Mouse (Mus musculus) liver, embryonic 14.5 days (tissue): ENCODE measurements around the gene Hagh.

Experiments
- CTCF ChIP-seq: IDR thresholded peaks from 2 replicates; pipeline ENCODE4 v1.5.1; 2016; ENCODE audit warnings: antibody characterized with exemption, low read depth, control low read depth
- EP300 ChIP-seq: IDR thresholded peaks from 2 replicates; pipeline ENCODE4 v1.6.1; 2016; ENCODE audit warnings: antibody characterized with exemption, low read depth

DNA sequence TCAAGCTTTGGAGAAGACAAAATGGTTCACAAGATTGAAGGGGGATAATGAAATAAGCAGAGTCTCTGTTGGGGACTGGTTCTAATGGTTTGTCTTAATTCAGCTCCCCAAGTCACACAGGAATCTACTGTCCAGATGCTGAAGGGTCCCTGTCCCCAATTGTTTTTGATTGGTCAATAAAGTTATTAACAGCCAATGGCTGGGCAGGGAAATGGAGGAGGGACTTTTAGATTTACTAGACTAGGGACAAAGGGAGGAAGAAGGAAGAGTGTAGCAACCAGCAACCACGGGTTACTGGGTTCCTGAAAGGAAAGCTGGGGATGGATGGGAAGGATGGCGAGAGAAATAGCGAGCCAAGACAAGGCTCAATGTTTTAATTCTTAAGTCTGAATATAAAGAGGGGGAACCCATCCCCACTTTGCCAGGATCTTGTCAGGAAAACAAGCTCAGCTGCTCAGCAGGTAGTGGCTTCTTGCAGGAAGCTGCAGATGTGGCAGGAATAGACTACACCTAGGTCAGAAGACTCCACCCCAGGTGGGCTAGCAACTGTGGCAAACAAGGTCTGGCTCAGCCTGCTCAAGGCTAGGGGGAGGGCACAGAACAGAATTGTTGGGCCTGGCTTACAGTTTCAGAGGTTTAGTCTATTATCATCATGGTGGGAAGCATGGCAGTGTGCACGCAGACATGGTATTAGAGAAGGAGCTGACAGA lies 33.9 kb downstream of the Hagh start:
- TF ChIP-seq EP300: no peak
- no peak for TF ChIP-seq CTCF
